Comparison of ENCODE assay signal across 10 mouse cellular contexts in genomic region chr9:101862481-101863065, GRCm38 (mm10). TPM values are rescaled to one million over a fixed set of nuclear protein-coding genes. Genes with fewer than 3 reads are reported as not detected.
DNase-seq lines count a peak whose midpoint lies in the region; ATAC-seq and TF ChIP-seq lines count a peak whose summit lies in the region.
"Had no signal": no experiment of that assay in that cellular context is flagged by ENCODE, and none has a peak within 500 bp of the region (broad histone marks: within the 10 kb centered on the region; RNA-seq: fewer than 3 reads in every experiment).

No protein-coding gene starts in this region.

- no peak overlapping the region for H3K9ac ChIP-seq in stomach, postnatal 0 days (ENCODE audit: low read length)

- intact Hi-C loops in gastrocnemius, postnatal 14 days (cut with DNase I; ENCODE audit: low total_unique reads), result no loop called here

- H3K4me1 ChIP-seq in kidney, adult 2 months (ENCODE audit: control insufficient read depth, insufficient read depth, low read length), result no peaks in the 10 kb centered on the region
- no peaks in the 10 kb centered on the region for H3K4me1 ChIP-seq in stomach, postnatal 0 days (replicated peaks; ENCODE audit: control insufficient read depth, insufficient read depth)

- TF ChIP-seq POLR2A in kidney, adult 2 months (IDR thresholded peaks at IDR 0.05; ENCODE audit: low read depth, low read length), result no peak

- H3K4me2 ChIP-seq in stomach, postnatal 0 days (replicated peaks; ENCODE audit: low read depth), result no peak overlapping the region

- TF ChIP-seq CTCF in kidney, adult 2 months (conservative IDR thresholded peaks at IDR 0.05; ENCODE audit: insufficient read depth, insufficient read length, low read depth, low read length), result no peak
- TF ChIP-seq CTCF in stomach, postnatal 0 days (IDR thresholded peaks at IDR 0.05; ENCODE audit: low read depth), result no peak

- 24% methylated on average over 12 of the region's 12 CpGs for WGBS in kidney, adult 2 months
- 46% methylated on average over 12 of the region's 12 CpGs for WGBS in stomach, postnatal 0 days

- no peaks in the 10 kb centered on the region for H3K36me3 ChIP-seq in kidney, adult 2 months (ENCODE audit: control insufficient read depth, insufficient read depth, low read length)
- no peaks in the 10 kb centered on the region for H3K36me3 ChIP-seq in stomach, postnatal 0 days (ENCODE audit: control insufficient read depth, insufficient read depth, low read length)

- no peak; the same call in 1 of the 2 replicates for ATAC-seq in stomach, postnatal 0 days (ENCODE audit: low FRiP score, low TSS enrichment)

- H3K27ac ChIP-seq in kidney, adult 2 months (ENCODE audit: insufficient read depth, low read depth, low read length), result no peak overlapping the region
- H3K27ac ChIP-seq in stomach, postnatal 0 days (replicated peaks), result peak overlapping the region; percentile 53; the same call in 1 of the 2 replicates

- no peak for TF ChIP-seq EP300 in stomach, postnatal 0 days (optimal IDR thresholded peaks at IDR 0.05)

- no peaks in the 10 kb centered on the region for H3K9me3 ChIP-seq in stomach, postnatal 0 days (ENCODE audit: control insufficient read depth, low read length)

- no peak overlapping the region for H3K4me3 ChIP-seq in kidney, adult 2 months (ENCODE audit: insufficient read depth, low read depth, low read length)
- no peak overlapping the region for H3K4me3 ChIP-seq in stomach, postnatal 0 days (ENCODE audit: low read depth, low read length)

- DNase-seq in frontal cortex, postnatal 10 days (ENCODE audit: low spot score in 2 of 2), result peak; percentile 49 to 52
- no peak for DNase-seq in frontal cortex, postnatal 25 days (ENCODE audit: low spot score in 2 of 2)
- peak; percentile 86 for DNase-seq in cerebellum, adult 11-12 months
- peak; percentile 56 for DNase-seq in gastrocnemius, postnatal 14 days
- DNase-seq in kidney, adult 2 months, result peak; percentile 25
- DNase-seq in lung, postnatal 36 days, result peak; percentile 73
- peak; percentile 20 for DNase-seq in stomach, postnatal 0 days (ENCODE audit: low spot score)
- DNase-seq in yolk sac, embryonic 10.5 days (ENCODE audit: low spot score), result no peak

- H3K27me3 ChIP-seq in kidney, adult 2 months (replicated peaks; ENCODE audit: control insufficient read depth, insufficient read depth, low read length), result no peaks in the 10 kb centered on the region
- no peaks in the 10 kb centered on the region for H3K27me3 ChIP-seq in stomach, postnatal 0 days (ENCODE audit: control insufficient read depth, insufficient read depth, low read length)

RNA-seq across cellular contexts. Expression of gene 9630041A04Rik, which starts 0.9 kb away (rescaled TPM):
- not detected for total RNA-seq in gastrocnemius, postnatal 14 days (2021)
- polyA plus RNA-seq in kidney, adult 2 months (2012; rRNA removed), result not detected in 2 replicates
- polyA plus RNA-seq in stomach, postnatal 0 days (2015; fragmentation: Nextera tagmentation; extraction: Ambion mirVana), result not detected in 2 replicates
- total RNA-seq: layer of hippocampus, postnatal 25 days had no signal
- polyA plus RNA-seq: spleen, adult 2 months had no signal

Comparison
In these comparisons a context has a peak if more than half of its experiments do, and no peak if none do; other contexts are left out.
1. DNase-seq: peak in frontal cortex, postnatal 10 days (2 of 2), cerebellum, adult 11-12 months (single experiment), gastrocnemius, postnatal 14 days (single experiment), kidney, adult 2 months (single experiment), lung, postnatal 36 days (single experiment) and stomach, postnatal 0 days (single experiment); none in frontal cortex, postnatal 25 days (0 of 2) and yolk sac, embryonic 10.5 days (single experiment).